Mouse (Mus musculus): ENCODE results near the gene Pld4.

The Pld4 gene

DNA sequence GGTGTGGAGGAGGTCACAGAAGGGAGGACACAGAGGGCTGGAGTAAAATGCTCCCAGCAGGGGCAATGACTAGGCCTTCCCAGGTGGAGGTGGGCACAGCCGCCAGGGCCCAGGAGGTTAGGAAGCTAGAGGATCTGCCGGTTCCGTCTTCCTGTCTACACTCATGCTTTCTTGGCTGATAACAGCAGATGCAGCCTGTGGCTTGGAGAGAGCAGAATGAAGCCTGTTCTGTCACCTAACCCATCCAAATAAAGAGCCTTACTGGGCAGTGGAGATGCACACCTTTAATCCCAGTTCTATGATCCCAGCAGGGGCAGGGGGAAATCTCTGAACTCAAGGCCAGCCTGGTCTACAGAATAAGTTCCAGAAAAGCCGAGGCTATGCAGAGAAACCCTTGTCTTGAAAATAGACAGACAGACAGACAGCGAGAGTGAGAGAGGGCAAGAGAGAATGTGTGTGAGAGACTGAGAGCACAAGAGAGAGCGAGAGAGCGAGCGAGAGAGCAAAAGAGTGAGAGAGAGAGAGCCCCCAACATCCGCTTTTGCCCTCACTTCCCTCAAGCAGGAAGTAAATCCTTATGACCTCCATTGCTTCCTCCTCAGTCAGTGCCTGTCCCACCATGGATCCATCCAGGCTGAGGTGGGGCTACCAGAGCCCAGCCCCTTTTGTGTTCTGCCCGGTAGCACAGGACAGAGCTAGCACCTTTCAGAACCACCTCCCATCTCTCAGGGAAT, 38.9 kb downstream of the Pld4 start:
- no peak for TF ChIP-seq GATA4 (IDR thresholded peaks at IDR 0.05; ENCODE audit: insufficient replicate concordance, low read length)

DNA sequence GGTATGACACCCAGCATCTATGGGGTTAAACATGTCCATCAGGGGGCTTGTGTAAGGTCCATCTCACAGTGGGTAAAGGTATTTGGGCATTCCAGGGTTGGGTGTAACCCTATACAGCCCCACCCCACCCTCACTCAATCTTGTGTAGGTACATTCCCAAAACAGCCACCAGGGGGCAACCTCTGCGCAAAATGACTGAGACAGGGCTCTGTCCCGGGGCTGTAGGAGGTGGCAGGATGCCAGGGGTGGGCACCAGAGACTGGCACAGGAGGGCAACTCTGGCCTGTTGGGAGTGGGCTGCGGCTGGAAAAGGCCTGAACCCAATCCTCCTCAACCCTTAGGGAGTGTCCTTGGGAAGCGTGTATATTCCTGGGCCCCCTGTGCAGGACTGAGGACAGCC, 40.0 kb downstream of the Pld4 start:
- no peak for TF ChIP-seq GATA4 (IDR thresholded peaks at IDR 0.05; ENCODE audit: insufficient replicate concordance, low read length)

DNA sequence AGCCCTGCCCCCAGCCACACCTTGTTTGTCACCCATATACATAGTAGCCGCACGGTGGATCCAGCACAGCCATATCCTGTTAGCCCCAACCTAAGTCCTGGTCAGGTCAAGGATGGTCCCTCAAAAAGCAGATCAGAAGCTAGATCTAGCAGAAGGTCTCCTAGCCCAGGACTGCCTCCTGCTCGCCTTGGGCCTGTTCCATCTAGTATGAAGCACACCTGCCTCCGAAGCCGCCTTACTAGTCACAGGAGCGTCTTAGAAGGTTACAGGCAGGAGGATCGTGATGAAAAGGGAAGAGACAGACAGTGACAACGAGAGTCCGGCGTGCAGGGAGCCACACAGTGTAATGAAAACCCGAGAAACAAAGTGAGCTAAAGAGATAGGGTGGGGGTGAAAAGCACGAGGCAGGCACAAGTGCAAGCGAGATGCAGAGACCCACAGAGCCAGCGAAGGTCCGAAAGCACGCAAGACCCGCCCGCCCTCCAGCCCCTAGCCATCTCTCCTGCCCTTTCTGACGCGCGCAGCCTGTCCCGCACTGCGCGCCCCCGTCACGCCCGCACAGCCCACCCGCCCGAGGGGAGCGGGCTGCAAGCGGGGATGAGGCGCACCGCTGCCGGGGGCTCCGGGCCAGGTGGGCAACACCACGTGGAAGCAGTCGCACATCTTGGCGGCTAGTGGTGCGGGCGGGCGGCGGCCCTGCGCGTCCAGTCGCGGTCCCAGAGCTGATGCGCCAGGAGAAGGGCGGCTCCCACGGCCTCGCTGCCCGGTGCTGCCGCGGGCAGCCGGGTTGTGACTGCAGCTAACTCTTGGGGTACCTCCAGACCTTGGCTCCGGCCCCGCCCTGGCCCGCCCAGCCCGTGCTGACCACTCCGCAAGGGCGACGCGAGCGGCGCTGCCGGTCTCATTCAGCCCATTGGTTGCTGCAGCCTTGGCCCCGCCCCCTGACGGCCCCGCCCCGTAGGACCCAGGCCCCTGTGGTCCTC, 41.7 kb downstream of the Pld4 start, which contains the start of gene Ahnak2:
Gene Ahnak2, minus strand, starts transcription at position 794 of the 983 bp plus-strand sequence.
- no peak for TF ChIP-seq GATA4 (IDR thresholded peaks at IDR 0.05; ENCODE audit: insufficient replicate concordance, low read length)

DNA sequence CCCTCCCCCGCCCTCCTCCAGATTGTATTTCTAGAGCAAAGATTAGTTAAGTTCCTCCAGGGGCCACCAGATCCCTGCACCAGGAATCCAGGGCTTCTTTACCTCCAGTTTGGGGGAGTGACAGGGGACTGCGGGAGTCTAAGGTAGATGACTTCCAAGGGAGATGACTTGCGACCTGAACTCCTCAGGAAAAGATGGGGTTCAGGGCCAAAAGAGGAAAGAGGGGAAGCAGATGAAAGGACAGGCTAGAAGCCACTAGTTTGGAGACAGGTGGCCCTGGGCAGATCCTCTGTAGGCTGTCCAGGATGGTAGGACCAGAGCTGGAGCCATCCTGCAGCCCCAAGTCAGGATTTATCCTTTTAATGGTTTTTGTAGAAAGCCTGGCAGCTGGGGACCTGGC, 42.5 kb downstream of the Pld4 start:
- no peak for TF ChIP-seq GATA4 (IDR thresholded peaks at IDR 0.05; ENCODE audit: insufficient replicate concordance, low read length)

DNA sequence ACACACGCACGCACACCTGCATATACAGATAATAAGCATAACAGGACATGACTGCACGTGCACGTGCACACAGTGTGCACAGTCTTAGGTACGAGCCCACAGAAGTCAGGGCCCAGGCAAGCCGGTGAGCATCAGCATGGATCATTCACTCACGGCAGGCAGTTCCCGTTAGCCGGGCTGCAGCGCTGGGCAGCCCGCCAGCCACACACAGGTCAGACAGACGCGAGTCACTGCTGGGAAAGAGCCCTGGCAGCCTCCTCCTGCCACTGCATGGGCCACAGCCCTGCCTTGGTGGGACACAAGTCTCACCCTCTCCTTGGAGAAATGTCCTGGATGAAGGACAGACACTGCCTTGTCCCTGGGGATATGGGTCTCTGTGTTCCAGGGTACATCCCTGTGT, 43.6 kb downstream of the Pld4 start:
- no peak for TF ChIP-seq GATA4 (IDR thresholded peaks at IDR 0.05; ENCODE audit: insufficient replicate concordance, low read length)

DNA sequence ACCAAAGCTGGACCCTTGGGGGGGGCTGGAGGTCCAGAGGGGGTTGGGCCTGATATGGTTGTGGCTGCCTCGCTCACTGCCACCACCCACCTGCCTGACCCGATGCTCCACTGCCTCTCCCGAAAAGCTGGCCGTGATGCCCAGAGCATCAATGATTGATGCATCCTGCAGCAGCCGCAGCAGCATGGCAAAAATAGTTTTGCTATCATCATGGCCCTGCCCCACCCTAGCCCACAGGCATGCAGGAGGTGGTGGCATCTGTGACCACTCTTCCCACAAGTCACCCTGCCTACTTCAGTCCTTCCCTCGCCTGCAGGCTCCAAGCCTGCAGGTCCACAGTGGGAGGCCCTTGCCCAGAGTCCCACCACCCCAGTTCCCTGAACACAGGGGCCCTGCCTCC, 45.6 kb downstream of the Pld4 start:
- no peak for TF ChIP-seq GATA4 (IDR thresholded peaks at IDR 0.05; ENCODE audit: insufficient replicate concordance, low read length)

DNA sequence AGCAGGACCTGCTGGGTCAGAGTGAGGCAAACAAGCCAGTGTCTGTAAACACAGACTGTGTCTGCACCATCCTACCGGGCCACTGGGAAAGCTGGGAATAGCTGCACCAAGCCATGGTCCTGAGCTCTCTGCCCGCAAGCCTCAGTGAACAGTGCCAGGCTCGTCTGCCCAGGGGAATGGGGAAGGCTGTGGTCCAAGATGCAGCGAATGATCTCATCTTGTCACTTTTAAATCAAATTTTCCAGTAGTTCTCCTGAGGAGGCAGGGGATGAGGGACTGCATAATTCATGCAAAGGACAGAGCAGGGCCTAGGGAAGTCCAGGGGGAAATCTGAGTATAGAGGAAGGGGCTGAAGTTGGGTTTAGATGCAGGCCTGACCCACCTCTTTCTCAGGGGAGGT, 47.3 kb downstream of the Pld4 start:
- TF ChIP-seq GATA4 (IDR thresholded peaks at IDR 0.05; ENCODE audit: insufficient replicate concordance, low read length), result no peak

DNA sequence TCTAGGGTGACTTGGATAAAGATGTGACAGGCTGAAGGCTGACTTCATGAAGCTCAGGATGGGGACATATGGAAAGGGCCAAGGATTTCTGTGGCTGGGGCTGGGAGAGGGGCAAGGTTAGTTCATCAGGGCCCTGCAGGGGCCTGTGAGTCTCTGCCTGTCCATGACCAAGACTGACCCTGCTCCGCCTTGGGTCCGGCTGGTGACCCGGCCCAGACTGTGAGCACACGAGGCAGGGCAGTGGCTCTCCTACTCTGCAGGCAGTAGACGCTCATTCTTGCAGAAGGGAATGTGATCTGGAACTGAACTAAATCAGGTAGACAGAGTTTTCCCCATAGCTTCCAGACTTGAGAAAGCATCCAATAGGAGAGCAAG, 47.7 kb downstream of the Pld4 start:
- TF ChIP-seq GATA4 (IDR thresholded peaks at IDR 0.05; ENCODE audit: insufficient replicate concordance, low read length), result no peak

DNA sequence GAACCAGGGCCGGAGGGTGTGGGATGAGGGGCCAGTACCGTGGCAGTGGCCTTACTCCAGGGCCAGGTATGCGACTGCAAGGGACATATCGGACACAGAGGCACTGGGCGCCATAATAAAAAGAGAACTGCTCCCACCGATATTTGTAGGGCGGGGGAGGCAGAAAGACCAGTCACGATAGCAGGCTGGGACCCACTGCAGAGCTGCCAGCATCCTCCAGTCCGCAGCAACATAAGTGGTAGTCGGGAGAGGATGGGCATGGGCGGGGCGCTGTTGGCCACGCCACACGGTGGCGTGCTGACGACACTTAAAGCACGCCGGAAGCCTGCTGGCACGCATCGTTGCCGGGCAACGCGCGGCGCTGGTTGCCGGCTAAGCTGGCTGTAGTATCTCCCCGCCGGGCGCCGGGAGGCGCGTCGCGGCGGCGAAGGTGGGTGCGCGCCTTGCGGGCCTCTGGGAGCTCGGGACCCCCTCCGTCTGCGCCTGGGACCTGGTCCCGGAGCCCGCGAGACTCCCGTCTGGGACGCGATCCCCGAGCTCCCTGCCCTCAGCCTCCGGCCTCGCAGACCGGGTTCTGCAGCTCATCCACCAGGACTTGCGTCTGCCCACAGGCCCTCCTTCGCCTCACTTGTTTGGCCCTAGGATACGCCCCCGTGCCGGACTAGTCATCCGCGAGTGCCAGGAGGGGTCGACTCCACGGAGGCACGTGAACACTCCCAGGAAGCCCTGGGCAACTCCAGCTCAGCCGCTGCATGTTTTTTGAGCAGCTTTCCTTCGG, 48.3 kb downstream of the Pld4 start, which contains the start of gene Clba1:
Gene Clba1, plus strand, starts transcription at position 351 of the 778 bp plus-strand sequence.
- TF ChIP-seq GATA4 (IDR thresholded peaks at IDR 0.05; ENCODE audit: insufficient replicate concordance, low read length), result no peak

DNA sequence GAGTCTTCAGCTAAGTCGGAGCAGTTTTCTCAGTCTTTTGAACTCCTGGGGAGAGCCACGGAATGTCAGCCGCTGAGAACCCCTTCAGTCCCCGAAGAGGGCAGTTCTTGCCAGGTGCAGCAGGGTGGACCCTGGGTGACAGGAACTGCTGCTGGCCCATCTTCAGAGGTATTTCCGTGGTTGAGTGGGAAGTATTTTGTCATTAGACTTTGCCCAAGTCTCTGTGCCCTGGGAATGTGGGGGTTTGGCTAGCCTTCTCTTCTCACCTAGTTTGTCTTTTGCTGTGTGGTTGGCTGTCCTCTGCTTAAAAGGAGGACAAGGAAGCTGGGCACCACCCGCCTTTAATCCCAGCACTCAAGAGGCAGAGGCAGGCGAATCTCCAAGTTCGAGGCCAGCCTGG, 49.2 kb downstream of the Pld4 start:
- no peak for TF ChIP-seq GATA4 (IDR thresholded peaks at IDR 0.05; ENCODE audit: insufficient replicate concordance, low read length)

DNA sequence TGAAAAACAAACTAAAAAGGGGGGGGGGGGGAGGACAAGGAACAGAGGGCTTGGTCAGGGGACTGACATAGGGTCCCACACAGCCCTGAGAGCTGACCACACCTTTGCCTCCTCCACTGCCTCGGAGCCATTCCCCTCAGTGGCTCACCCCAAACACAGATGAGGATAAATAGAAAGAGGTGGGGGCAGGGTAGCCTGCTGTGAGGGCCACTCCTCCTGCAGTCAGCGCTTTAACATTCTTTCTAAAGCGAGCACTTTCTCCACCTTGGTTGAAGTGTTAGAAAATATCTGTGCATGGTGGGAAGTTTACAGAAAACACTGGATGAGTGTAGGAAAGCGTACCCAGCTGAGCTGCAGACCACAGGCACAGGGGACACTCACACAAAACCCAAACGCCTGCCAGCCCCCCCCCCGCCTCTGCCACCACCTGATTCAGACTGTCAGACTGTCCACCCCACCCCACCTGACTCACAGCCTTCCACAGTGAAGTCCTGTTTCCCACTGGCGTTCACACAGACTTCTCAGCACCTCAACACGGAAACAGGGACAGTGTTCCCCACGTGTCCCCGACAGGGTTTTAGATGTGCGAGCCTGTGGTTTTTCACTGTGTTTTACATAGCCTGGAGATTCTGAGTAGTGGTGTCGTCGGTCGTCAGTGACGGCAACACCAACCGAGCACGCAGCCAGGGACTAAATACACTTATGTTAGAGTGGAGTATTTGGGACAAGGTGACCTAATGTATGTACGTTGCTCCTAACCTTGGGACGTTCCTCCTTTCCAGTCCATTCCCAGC, 49.8 kb downstream of the Pld4 start:
- no peak for TF ChIP-seq GATA4 (IDR thresholded peaks at IDR 0.05; ENCODE audit: insufficient replicate concordance, low read length)

DNA sequence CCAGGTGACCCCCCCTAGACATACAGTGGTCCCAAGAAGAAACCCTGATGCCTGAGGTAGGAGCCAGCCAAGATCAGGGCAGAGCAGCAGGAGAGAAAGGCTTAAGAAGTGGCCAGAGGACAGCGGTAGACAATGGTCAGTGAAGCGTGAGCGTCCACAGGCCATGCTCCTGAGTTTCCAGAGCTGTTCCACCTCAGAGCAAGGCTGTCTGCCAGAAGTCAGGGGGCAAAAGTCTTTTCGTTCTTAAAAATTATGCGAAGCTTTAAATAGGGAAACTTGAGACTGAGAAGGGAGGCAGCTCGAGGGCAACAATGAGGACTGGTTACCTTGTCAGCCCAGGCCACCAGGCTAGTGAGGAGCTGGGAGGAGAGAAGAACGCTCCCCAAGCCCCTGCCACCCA, 52.9 kb downstream of the Pld4 start:
- TF ChIP-seq GATA4 (IDR thresholded peaks at IDR 0.05; ENCODE audit: insufficient replicate concordance, low read length), result no peak

DNA sequence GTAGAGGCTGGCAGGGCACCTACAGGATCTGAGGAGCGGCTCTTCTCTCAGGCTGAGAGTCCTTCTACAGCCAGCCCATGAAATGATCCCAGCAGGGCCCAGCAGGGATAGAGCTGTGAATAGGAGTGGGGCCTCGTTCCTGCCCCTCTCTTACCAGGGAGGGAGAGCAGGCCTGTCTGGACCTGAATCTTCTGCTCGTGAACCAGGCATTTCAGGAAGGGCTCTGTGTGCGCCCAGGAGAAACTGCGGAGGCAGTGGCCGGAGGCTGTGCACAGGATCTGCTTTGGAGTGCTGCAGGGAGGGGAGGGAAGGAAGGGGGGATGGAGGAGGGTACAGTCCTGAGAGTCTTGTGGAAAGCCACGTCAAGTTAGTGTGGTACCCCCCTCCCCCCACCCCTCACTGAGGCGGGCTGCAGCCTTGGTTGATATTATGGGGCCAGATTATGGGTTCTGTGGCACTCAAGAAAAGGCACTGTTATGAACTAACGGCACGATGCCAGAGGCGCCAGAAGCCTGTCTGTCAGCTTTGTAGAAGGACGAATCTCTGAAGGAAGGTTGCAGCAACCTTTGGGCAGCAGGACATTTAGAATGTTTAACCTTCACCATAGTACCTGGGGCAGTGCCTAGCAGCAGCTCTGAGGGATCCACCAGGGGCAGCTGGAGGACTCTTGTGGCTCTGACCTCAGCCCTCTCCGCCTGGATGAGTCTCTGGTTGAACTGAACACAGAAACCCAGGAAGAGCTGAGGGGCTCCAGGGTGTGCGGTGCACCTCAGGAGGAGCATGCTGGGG, 54.4 kb downstream of the Pld4 start:
- no peak for TF ChIP-seq GATA4 (IDR thresholded peaks at IDR 0.05; ENCODE audit: insufficient replicate concordance, low read length)

DNA sequence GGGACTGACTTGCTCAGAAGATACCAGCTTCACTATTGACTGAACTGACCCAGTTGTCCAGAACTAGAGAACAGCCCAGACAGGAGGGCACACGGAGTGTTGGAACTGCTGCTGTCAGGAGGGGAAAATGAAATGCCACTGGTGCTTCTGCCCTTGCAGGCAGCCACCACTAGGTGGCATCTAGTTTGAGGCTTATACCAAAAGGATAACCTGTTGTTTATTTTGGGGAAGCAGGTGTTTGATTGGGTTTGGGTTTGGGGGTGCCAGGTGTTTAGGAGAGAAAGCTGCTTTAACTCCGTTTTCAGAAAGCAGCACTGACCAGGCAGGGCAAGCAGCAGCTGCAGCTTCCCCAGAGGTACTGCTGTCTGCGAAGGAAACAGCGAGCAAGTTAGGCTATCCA, 55.8 kb downstream of the Pld4 start:
- no peak for TF ChIP-seq GATA4 (IDR thresholded peaks at IDR 0.05; ENCODE audit: insufficient replicate concordance, low read length)
